Mouse (Mus musculus) yolk sac, embryonic 10.5 days (tissue): ENCODE measurements at regions not wholly inside any gene's neighbourhood (a gene's known extent, or its start where the extent isn't known, plus 50 kb on each side); places are given as distances from the start of the nearest gene placed in this dataset.
"Not testable (repeated sequence)": the region's sequence is repeated elsewhere in the genome, so short reads cannot be mapped to it uniquely, and the experiment has no call there.

Experiments used
- DNase-seq: peaks from one replicate; pipeline ENCODE4 v3.0.0-alpha.2; 2017; ENCODE audit warnings: low spot score

DNA sequence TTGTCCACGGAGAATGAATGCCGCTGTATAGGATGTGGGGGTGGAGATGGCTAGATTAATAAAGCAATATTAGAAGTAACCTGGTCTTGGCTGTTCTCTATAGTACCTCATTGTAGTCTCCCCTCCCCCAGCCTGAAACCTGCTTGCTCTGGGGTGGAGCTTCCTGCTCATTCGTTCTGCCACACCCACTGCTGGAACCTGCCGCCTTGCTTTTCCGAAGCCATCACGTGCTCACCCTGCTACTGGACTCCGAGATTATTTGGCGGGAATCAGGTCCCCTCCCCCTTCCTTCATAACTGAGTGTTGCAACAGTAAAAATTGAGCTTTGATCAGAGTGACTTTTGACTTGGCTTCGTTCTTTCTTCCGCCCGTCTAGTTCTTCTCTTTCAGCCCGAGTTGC is 112.5 kb upstream of the Daam1 start:
- not testable (repeated sequence) for DNase-seq

GRCm38 (mm10) chr12:71718911-71719310 is 112.0 kb upstream of the Daam1 start:
- no peak for DNase-seq

DNA sequence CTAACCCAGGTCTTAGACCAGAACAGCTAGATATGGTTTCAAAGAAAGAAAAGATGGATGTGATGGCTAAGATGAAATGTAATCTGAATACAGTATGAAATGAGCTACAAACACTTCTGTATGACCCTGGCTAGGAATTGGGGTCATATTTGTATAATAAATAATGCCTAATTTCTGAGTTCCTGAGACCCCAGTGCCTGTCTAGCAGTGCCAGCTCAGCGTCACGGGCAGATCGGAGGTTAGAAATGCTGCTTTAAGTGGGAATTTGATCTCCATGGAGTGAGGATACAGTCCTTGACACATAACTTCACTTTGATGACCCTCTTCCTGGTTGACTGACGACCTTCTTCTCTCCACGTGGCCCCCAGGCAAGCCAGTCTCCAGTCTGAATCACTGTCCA is 105.7 kb upstream of the Daam1 start:
- DNase-seq = no peak

GRCm38 (mm10) chr12:71725713-71726336 is 105.1 kb upstream of the Daam1 start:
- DNase-seq = no peak

DNA sequence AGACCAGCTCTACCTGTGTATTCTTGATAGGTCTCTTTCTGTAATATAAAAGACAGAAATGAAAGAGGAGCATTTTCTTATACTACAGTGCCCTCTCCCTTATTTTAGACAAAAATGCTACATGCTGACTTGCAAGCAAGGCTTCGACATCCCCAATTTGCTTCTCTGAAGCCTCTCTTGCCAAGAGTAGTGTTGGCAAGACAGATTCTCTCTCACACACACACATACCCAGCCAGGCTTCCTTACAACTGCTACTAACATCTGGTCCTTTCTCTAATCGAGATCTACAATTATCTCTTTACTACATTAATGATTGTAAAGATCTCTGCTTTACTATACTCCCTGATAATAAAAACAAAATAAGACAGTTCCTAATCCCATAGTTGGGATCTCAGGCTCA is 87.5 kb upstream of the Daam1 start:
- no peak for DNase-seq

DNA sequence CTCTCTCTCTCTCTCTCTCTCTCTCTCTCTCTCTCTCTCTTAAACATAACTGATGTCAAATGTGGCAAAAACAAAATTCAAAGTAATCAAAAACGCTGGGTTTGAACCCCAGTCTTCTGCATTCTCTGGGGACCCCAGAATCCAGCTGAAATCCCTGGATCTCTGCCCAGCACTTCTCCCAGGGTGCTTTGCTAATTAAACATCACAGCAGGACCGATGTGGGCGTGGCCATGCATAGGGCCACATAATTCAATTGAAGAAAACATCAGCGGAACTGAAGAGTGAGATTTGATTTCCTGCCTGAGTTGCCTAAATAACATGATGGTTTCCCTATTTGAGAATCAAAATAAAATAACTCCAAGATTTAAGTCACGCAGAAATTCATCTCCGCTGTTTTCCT is 84.9 kb upstream of the Daam1 start:
- no peak for DNase-seq

DNA sequence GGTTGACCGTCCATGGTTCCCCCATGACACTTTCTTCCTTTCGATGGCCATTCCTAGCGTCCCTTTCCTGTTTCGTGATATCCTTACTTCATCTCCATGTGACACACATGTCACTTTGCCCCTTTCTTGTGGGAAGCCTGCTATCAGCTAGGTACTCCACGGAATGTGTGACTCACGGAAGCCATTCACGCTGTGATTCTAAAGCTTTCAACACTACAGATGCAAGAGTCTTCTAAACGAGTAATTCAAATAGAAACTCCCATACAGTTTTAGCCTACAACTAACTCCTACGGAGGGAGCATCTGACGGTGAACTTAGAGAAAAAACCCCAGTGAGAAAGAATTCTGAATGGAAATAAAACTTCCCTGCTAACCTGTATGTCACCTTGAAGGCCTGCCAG is 83.5 kb upstream of the Daam1 start:
- DNase-seq = no peak

GRCm38 (mm10) chr12:71747831-71748368 is 83.0 kb upstream of the Daam1 start:
- no peak for DNase-seq

GRCm38 (mm10) chr12:71748731-71749130 is 82.1 kb upstream of the Daam1 start:
- DNase-seq = no peak

DNA sequence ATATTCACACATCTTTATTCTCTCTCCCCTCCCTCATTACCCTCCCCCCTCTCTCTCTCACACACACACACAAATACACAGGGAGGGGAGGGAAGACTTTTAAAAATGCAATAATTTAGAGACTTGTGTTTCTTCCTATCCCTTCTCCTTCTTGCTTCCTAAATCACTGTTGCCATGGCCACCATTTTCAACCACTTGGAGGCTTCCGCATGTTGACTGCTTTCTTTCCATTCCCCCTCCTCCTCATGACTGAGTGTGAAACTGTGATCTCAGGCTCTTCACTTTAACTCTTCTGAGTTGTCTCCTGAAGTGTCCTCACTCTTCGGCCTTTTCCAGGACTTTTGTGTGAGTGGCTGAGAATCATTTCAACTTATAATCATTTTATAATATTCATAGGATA is 81.2 kb upstream of the Daam1 start:
- DNase-seq = no peak

- DNase-seq = no peak
Observed at GRCm38 (mm10) chr12:71752741-71753260, 78.1 kb upstream of the Daam1 start.

DNA sequence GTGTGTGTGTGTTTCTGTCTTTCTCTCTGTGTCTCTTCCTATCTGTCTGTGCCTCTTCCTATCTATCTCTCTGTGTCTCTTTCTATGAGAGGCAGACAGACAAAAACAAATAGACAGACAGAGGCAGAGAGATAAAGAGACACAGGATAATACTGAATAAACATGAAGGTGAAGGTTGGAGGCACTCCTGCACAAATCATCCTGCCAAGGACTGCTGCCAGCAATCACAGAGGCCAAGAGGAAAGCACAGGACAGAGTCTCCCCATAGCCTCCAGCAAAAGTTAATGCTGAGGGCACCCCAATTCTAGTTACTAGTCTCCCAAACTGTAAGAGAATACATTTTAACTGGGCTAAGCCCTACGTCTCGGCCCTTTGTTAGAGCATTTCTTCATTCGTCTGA is 77.6 kb upstream of the Daam1 start:
- no peak for DNase-seq

DNA sequence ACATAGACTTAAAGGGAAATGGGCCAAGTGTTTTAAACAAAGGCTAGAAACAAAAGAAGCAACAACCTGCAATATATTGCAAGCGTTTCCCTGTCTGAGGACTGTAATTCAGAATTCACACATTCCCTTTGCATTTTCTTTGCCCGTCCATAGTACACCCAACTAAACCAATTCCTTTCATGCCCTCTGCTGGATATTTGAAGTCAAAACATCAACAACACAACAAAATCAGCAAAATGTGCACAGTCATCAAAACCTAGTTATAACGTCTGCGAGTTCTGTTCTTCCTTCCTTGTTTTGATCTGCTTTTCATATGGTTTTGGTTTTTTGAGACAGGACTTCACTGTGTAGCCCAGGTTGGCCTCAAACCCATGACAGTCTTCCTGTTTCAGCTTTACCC is 67.7 kb upstream of the Daam1 start:
- no peak for DNase-seq

- no peak for DNase-seq
Observed at GRCm38 (mm10) chr12:71766086-71766485, 64.8 kb upstream of the Daam1 start.

- DNase-seq = peak; percentile 22
Observed at GRCm38 (mm10) chr12:71766636-71767035, 64.2 kb upstream of the Daam1 start.

GRCm38 (mm10) chr12:71767896-71768295 is 63.0 kb upstream of the Daam1 start:
- no peak for DNase-seq

DNA sequence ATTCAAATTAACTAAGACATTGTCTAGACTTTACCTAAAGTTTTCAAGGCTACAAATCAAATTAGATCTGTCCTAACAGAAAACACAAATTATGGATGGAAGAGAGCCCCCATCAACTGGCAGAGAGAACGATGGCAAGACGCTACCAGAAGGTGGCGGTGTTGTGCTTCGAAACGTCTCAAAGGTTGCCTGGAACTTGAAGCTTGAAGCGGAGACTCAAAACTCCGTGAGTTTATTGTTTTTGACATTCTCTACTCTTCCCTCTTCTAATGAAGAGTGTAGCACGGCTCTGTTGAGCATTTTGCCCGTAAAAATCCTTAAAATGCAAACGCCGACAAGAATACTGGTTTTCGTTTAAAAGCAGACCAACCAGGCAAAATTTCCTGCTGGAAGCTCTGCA is 62.4 kb upstream of the Daam1 start:
- DNase-seq = peak; percentile 74

- DNase-seq = peak; percentile 25
Observed at GRCm38 (mm10) chr12:71768890-71769289, 62.0 kb upstream of the Daam1 start.

- DNase-seq = no peak
Observed at GRCm38 (mm10) chr12:71769302-71769701, 61.6 kb upstream of the Daam1 start.

DNA sequence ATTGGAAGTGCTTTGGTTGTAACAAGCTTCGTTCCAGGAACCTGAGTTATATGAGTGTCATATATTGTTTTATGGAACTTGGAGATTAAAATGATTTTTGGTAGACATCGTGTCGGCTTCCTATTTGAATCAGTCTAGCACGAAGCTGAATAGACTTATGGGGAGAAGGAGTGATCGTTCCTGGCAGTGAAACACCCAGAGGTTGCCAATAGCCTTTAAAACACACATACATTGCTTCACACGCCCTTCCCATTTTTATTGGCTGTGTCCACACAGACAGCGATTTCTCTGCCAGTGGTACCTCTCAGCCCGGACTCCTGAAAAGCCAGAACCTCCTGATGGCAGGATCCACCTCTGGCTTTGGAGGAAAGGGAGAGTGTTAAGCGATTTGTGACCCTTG is 57.0 kb upstream of the Daam1 start:
- no peak for DNase-seq

GRCm38 (mm10) chr12:71775126-71775525 is 55.8 kb upstream of the Daam1 start:
- DNase-seq = no peak

DNA sequence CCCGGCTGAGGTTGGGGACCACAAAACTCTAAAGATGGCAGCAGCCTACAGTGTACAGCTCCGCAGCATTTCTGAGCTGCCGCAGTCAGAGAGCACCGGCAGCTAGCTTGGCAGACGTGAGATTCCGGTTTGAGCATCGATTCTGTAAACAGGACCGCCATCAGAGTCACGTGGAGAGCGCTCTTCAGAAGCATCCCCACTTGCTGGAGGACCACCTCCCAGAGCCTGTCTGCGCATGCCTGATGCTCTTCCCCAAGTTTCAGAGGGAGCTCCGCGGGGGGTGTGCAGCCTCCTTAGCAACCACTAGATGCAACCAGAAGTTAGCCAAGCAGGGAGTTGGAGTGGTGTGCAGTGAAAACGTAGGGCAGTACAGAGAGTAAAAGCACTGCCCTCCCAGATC is 52.7 kb upstream of the Daam1 start:
- peak; percentile 11 for DNase-seq

DNA sequence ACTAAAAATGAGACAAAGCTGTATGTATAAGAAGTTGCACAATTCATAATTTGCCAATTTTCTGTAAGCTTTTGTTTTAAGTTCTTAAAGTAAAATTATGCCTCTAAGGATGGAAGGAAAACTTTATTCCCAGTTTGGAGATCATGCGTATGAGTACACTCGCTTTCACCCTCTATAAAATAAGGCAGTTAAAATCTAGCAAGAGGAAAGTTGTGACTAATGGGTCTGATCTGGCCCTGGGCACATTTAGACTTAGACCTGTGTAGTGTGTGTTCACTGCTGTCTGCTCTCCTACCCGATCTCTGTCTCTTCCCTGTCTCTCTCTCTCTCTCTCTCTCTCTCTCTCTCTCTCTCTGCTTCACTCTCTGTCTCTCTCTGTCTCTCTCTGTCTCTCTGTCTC is 51.9 kb upstream of the Daam1 start:
- DNase-seq = no peak

DNA sequence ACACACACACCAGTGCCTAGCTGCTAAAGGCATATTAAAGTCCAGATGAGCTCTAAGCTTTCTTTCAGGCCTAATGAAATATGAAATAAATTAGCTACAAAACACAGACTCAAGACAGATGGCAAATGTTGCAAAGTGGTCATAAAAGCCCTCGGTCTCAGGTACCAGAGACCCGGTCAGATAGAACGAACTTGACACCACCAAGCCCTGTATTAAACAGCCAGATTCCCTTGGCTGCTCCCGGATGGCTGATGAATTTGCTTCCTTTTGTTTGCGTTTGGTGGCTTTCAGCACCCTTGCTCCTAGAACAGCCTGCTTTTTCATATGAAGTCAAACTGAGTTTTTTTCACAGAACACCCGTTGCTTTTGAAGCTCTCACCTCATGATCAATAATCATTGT is 51.5 kb upstream of the Daam1 start:
- no peak for DNase-seq
